Mouse (Mus musculus) heart, postnatal 4 days (tissue): ENCODE measurements at regions not wholly inside any gene's neighbourhood (a gene's known extent, or its start where the extent isn't known, plus 50 kb on each side); places are given as distances from the start of the nearest gene placed in this dataset.
A peak's percentile ranks its signal among the peaks of the same experiment; 100 is the strongest.

ENCODE experiments used
- DNase-seq: peaks from one replicate; pipeline ENCODE4 v3.0.0; 2021

DNA sequence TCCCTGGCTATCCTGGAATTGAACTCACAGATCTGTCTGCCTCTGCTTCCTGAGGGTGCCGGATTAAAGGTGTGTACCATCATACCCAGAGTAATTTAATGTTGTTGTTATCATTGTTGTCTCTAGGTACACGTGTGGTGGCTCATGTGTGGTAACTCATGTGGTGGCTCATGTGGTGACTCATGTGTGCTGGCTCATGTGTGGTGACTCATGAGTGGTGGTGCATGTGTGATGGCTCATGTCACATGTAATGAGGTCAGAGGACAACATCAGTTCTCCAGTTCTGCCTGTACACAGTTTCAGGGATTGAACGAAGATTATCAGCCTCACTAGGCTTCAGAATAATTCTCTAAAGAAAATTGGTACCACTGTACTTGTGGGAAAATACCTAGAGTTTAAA is 80.2 kb downstream of the Zfp36l2 start:
- DNase-seq = no peak

DNA sequence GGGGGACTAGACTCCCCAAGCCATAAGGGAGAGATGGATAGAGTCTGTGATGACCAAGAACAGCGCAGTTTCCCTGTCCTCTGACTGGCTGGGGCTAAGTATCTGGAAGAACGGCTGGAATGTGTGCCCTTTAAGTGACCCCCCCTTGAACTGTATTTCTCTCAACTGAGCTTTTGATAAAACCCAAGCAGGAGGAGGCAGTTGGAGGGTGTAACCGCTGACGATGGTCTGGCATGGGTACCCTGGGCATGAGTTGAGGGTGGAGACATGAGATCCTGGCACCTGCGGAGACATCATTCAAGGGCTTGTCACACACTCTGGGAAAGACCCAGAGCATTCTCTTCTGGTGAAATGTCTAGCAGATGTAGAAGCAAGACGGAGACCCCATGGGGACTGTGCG is 83.5 kb downstream of the Zfp36l2 start:
- peak; percentile 39 for DNase-seq

- DNase-seq = no peak
These were observed 84.4 kb downstream of the Zfp36l2 start for GRCm38 (mm10) chr17:84103344-84103743.

DNA sequence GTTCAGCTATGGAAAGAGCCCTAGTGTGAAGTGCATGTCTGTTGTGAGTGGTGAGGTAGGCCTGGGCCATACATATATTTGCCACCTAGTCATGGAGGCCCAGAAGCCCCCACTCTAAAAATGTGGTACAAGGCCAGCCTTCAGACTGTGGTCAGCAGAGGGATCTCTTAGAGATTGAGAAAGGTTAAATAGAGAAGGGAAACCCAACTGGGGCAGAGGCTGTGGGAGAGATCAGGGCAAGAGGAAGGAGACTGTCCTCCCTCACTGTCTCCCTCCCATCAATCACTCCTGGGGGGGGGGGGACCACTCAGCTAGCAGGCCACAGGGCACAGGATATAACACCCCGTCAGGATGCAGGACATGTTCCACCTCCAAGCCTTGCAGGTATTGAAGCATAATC is 86.1 kb downstream of the Zfp36l2 start:
- no peak for DNase-seq

GRCm38 (mm10) chr17:84100523-84100922 is 87.2 kb downstream of the Zfp36l2 start:
- peak; percentile 64 for DNase-seq

- peak; percentile 66 for DNase-seq
These were observed 88.0 kb downstream of the Zfp36l2 start for GRCm38 (mm10) chr17:84099737-84100136.

DNA sequence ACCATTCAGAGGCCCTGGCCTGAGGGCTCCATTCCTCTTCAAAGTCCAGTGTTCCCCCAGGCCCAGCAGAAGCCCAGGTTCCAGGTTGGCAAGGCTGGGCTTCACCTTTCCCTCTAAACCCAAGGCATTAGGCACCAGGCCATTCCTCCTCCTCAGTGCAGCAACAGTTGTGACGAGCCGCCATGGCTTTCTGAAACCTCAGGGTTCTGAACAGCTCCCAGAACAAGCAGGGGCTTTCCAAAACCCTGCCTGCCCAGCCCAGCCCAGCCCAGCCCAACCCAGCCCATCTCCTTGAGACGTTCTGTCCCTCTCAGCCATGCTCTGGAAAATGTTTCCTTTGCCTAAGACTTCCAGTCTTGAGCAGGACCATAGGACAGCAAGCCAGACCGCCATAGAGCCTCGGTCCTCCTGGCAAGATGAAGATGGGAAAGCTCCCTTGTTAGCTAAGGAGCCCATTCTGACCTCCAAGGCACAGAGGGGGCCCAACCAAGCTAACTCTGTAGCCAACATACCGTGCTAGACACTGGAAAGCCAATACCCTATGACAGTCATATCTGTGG is 89.8 kb downstream of the Zfp36l2 start:
- DNase-seq = no peak

GRCm38 (mm10) chr17:84097286-84097685 is 90.5 kb downstream of the Zfp36l2 start:
- no peak for DNase-seq

GRCm38 (mm10) chr17:84096345-84097260 is 91.1 kb downstream of the Zfp36l2 start:
- peak; percentile 63 for DNase-seq

DNA sequence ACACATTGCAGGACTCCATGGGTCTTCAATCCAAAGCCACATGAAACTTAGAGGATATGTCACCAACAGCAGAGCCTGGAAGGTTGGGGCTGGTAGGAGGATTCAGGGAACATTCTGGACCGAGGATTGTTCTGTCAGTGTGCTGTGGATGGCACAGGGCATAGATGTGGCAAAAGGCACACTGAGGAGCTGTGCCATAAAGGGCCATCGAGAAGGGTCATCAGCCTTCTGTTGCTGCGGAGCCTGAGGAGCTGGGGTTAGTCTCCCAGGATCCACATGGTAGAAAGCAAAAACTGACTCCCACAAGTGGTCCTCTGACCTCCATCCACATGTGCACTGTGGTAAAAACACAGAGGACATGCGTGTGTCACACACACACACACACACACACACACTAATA is 91.9 kb downstream of the Zfp36l2 start:
- DNase-seq = no peak

GRCm38 (mm10) chr17:84095089-84095488 is 92.7 kb downstream of the Zfp36l2 start:
- no peak for DNase-seq

GRCm38 (mm10) chr17:84086394-84086793 is 101.4 kb downstream of the Zfp36l2 start:
- no peak for DNase-seq

GRCm38 (mm10) chr17:84085721-84086120 is 102.0 kb downstream of the Zfp36l2 start:
- DNase-seq = peak; percentile 67

- peak; percentile 49 for DNase-seq
These were observed 102.5 kb downstream of the Zfp36l2 start for GRCm38 (mm10) chr17:84085232-84085631.

DNA sequence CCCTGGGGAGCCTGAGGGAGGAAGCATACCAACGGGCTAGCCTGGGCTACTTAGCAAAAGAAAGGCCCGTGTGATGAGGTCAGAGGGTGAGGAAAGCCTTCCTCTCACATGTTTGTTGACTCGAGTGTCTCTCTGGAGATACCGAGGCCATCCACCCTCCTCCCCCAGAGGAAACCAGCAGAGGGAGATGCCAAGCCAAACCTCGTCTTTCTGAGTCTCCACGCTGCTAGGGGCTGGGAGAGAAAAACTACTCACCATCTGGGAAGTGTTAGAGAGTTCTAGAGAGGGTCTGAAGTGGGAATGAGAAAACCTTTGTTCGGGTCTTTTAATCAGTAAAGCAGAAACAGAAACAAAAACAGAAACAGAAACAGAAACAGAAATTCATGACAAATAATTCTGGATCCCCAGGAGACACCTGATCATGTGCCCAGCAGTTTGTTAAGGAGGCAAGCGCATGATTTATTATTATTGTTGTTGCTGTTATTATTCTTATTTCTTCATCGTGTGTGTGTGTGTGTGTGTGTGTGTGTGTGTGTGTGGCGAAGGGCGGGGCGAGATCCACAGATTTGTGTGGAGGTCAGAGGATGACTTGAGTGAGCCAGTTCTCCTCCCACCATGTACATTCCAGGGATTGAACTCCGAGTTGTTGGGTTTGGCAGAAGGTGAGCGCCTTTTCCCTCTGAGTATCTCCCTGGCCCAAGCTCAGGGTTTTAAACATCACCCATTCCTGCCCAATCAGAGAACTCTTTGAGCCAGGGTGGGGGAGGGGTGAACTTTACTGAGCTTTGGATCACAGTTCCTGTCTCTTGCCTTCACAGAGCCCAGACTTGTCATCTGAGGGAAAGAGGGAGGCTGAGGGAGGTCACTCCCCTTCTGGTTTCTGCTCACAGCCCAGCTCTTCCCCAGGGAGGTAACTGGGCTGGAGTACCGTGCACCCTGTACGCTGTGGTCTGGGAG is 104.2 kb downstream of the Zfp36l2 start:
- DNase-seq = peak; percentile 73

GRCm38 (mm10) chr17:84082571-84082970 is 105.2 kb downstream of the Zfp36l2 start:
- DNase-seq = no peak

DNA sequence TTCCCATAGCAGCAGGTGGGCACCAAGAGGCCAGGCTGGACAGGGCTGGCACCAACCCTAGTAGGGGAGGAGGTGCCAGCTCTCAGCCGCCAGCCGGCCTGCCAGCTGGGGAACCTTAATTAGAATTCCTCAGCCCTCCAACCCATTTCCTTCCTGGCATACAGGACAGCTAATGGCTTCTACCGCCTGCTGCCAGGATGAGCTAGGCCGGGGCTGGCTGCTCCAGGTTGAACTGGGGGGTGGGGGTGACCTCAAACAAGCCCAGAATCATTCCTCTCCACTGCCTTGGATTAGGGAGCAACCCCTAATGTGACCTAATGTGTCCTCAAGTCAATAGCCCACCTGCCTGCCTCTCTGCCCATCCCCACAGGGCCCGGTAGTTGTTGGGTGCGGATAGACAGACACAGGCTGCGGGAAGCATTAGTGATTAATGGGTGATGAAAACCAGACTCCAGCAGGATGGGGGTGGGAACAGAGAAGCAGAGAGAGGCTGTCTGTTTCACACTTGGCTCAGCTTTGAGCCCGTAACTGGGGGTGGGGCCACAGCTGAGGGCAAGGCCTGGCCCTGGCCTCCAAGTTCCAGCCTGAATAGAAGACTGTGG is 105.9 kb downstream of the Zfp36l2 start:
- DNase-seq = peak; percentile 71

- DNase-seq = no peak
These were observed 112.4 kb downstream of the Zfp36l2 start for GRCm38 (mm10) chr17:84075081-84075938.

DNA sequence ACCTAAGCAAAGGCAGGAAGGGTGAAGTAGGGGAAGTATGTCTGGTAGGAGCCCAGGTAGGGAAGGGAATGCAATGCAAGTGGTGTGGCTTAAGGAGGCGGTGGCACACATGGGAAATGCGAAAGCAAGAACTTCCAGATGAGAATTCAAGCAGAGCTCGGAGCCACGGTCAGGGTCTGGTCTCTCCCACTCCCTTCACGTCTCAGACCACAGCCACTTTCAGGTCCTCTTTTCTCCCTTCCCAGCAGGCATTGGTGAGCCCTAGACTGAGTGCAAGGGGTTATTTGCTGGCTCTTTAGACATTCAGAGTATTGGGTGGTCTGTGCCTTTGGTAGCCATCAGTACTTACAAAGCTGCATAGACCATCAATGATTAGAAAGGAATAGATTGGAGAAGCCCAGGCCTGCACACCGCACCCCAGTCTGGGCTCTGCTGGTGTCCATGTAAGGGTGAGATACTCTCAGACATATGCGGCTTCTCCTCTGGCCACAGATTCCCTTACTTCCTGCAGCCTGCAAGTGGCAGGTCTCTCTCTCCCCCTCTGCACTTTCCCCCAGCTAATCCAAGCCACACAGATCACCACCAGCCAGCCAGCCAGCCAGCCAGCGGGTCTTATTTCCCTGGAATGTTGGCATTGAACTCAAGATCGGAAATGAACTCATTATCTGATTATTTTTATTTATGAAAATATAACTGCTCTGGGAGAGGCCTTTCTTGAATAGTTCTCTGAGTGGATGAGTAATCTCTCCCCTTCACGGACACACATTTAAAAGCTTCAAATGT is 113.6 kb downstream of the Zfp36l2 start:
- peak; percentile 37 for DNase-seq

DNA sequence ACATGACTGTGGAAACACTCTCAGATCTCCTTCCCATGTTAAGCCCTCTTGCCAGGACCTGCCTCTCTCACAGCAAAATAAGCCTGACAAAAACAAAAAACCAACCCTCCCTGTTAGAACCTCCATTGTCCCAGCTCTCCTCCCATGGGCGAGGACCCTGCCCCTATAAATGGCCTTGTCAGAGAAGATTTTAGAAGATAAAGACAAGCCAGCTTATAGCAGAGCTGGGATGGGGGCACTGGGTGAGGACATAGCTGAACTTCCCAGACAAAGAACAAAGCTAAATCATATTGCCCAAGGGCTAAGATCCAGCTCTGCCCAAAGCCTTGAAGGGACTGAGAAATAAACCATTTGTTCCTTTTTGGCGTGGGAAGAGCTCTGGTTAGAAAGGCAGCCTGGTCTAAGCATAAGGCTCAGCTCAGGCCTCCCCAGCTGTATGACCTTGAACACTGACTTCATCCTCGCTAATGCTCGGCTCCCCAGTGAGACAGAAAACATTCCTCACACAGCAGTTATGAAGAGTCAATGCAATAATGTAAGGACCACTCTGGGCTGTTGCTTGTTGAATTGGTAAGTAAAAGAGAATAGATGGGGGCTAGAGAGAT is 115.2 kb downstream of the Zfp36l2 start:
- no peak for DNase-seq
